Mouse (Mus musculus): ENCODE measurements around the gene Cemip2.
A peak's percentile ranks its signal among the peaks of the same experiment; 100 is the strongest.

Cemip2 gene

GRCm38 (mm10) chr19:21778147-21778917 is at the start of gene Cemip2:
Gene Cemip2 (plus strand): TSS chr19:21778342.
- DNase-seq (ENCODE audit: low spot score in 2 of 2), result peak; percentile 93 to 96

DNA sequence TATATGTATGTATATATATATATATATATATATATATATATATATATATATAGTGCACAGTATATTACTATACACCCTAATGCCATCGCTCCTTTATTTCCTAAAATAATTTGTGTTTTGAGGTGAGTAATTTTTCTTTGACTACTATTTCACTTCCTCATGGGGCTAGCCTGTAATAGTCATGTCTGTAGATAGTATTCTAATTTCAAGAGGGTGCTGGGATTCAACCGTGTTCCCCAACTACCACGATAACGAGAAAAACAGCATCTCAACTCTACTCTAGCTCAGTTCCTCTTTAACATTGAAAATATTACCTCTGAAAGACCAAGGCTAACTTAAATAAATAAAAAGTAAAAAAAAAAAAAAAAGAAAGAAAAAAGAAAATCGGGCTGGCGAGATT is 49.8 kb upstream of the Cemip2 start:
- no peak for DNase-seq (ENCODE audit: low spot score in 2 of 2)

DNA sequence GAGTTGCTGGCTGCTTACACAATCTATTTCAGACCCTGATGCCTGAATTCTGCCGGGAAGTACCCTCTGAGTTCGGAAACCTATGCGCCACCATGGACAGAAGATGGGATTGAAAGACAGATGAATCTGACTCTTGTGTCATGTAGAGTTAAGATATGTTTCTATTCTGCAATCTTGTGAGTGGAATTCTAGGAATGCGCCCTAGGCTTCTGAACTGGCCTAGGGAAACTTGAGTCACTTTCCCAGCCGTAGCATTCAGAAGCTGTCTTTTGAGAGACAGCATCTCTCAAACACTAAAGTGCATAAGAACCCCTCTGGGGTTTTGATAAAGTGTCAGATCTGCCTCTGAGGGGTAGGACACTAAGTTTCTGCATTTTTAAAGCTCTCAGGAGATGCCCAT is 46.3 kb upstream of the Cemip2 start:
- DNase-seq (ENCODE audit: low spot score in 2 of 2), result no peak

DNA sequence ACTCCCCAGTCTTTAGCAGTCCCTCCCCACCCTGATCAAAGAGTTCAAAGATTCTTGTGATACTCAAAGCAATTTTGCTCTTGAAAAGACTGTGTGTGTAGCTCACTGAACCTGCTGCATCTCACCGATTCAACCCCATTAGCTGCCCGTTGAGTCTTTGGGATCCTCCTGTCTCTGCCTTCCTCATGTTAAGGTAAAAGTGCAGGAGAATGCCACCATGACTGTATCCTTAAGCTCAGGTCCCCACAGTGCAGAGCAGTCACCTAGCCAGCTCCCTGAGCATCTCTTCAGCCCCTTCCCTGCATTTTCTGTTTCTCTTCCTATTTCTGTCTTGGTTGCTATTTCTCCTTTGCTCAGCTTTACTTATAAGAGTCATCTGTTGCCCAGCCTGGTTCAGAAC is 45.0 kb upstream of the Cemip2 start:
- no peak for DNase-seq (ENCODE audit: low spot score in 2 of 2)

GRCm38 (mm10) chr19:21734112-21734511 is 44.0 kb upstream of the Cemip2 start:
- no peak for DNase-seq (ENCODE audit: low spot score in 2 of 2)

DNA sequence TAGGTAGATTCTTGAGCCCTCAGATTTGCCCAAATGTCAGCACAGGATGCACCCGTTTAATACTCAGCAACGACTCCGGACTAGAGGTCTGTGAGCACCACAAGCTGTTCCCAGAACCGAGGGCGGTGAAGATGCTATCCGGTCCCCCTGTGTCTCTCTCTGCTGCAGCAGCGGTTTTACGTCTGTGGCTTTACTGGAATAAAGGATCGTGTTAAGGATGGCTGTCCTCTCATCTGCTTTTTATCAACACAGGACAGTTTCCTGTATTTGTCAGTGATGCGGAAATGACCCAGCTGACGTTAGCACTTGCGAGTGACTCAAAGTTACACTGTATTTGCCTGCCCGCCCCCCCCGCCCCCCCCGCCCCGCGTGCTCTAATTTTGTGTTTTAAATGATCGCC is 40.7 kb upstream of the Cemip2 start:
- no peak for DNase-seq (ENCODE audit: low spot score in 2 of 2)

GRCm38 (mm10) chr19:21737881-21738590 is 40.1 kb upstream of the Cemip2 start:
- DNase-seq (ENCODE audit: low spot score in 2 of 2), result no peak

DNA sequence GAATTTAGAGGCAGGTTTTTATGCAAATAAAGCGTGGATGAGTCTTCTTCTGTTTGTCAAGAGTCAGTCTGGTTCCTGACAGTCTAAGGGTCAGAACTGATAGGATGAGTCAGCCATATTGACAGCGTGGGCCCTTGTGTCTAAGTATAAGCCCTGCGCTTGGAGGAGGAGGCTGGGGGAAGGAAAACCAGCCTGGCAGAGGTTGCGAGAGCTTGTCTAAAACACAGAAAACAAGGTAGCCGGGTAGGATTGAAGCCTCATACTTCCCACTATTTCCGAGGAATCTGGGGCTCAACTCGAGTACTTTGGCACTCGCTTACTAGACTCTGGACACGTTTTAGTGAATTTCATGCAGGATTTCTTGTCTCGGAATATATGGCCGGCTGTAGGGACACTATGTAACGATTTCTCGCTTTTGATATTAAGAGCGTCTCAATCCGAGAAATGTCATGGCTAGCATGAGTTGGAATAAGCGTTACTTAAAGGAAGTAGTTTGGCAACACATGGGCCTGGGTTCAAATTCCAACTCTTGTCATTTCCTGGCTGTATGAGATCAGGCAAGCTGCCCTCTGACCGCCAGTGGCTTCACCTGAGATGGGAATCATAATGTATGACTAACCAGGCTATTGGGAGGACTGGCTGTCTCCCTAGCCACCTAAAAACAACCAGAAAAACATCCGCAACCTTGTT is 39.4 kb upstream of the Cemip2 start:
- DNase-seq (ENCODE audit: low spot score in 2 of 2), result no peak

DNA sequence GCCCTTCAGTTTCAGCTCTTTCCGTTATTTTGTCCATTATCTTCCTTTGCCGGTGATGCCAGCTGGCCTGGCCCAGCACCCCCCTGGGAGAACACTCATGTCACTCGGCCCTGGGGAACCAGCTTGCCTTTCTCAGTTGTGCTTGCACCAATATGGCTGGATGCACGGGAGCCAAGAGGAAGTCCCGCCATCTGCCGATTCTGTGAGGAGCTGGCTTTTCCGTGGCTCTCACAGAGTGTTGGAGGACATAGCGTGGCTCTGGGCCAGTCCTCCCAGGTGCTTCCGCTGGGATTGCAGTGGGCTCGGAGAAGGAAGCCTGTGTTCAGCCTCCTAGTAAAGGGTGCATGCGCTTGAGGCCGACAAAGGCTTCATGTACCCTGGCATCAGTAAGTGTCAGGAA is 36.0 kb upstream of the Cemip2 start:
- no peak for DNase-seq (ENCODE audit: low spot score in 2 of 2)

DNA sequence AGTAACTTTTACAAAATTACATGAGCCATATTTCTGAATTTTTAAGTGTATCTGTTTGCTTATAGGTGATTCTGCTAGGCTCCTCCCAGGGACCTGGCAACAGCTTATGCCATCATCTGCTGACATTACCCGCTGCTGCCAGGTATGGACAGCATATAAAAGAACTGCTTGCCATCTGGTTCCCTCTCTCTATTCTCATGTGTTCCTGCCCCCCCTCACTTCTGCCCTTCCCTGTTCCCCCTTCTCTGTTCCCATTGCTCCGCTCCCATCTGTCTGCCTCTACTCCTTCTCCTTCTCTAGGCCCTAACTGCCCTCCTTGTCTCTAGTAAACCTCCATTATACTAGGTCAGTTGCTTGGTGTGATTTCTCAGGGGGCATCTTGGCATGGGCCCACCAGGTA is 32.6 kb upstream of the Cemip2 start:
- DNase-seq (ENCODE audit: low spot score in 2 of 2), result no peak

DNA sequence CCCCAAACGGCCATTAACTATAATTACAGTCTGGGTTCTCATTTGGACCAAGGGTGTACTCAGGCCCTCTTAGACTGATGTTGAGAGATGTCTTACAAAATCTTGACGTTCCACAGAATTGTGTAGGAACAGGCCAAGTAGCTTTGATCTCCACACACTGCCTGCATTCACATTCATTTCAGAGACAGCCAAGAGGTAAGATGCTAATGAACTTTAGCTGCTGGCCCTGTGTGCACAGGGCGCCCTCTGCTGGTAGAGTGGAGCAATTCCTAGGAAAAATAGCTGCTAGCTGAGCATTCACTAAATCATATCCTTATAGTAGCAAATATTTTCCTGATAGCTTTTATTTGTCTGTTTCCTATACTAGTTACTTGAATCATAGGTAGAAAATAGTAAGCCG is 30.8 kb upstream of the Cemip2 start:
- DNase-seq (ENCODE audit: low spot score in 2 of 2), result peak; percentile 30 to 33

DNA sequence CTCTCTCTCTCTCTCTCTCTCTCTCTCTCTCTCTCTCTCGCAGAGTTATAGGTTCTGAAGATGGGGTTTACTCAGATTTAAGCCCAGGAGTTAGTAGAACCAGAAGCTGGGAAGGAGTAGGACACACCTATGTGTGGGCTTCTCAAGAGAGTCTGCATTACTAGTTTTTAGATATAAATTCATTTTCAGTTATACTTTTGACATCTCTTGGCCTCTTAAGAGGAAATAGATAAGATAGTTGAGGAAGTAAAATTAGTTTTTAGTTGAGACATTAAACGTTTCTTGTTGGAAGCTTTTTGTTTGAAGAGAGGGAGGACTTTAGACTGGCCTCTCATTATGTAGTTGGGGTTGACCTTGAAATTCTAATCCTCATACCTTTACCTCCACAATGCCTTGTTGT is 28.0 kb upstream of the Cemip2 start:
- DNase-seq (ENCODE audit: low spot score in 2 of 2), result no peak

DNA sequence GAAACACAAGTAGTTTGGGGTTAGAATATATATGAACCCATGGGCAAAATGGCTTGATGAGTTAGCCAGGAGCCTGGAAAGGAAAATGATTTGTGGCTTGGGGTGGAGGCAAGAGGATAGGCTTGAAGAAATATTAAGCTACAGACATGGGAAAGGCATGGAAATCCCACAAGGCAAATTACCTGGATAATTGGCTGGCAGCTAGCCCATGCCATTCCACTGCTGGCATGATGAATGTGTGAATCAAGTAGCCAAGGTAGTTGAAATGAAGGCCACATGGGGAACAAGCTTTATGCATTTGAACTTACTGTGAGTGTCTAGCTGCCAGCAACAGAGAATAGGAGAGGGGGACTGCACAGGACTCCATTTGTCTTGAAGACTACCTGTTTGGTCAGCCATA is 16.5 kb upstream of the Cemip2 start:
- no peak for DNase-seq (ENCODE audit: low spot score in 2 of 2)

GRCm38 (mm10) chr19:21764013-21764412 is 14.1 kb upstream of the Cemip2 start:
- no peak for DNase-seq (ENCODE audit: low spot score in 2 of 2)

DNA sequence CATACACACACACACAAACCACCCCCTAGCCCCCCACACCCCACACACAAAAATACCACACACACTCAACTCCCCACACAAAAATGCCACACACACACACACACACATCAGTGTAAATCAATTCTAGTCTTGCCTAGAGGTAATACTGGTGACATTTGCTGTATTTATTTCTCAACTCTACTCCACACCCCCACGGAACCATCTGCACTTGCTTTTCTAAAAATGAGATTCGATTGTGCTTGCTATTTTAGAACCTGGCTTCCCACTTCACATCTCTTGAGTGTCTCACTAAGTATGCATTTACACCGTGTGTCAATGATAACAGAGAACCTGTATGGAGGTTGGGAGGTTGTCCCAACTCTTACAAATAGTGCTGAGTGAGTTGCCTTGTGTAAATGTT is 13.4 kb upstream of the Cemip2 start:
- DNase-seq (ENCODE audit: low spot score in 2 of 2), result no peak

GRCm38 (mm10) chr19:21767500-21768045 is 10.6 kb upstream of the Cemip2 start:
- DNase-seq (ENCODE audit: low spot score in 2 of 2), result no peak

DNA sequence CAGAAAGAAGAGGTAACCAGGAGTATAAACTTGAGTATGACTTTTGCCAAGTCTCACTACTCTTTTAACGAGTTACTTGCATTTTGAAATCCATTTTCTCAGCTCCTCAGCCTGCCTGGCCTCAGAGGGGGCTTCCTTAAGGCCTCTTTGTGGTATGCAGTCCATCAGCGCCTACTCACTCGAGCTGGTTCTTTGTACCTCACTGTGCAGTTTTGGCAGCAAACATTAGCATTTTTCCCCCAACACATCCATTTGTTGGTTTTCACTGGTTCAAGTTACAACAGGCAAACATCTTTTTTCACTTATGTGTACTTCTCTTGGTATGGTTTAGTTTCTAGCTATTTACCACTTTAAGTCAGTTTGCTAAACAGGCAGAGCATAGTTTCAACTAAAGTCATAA is 8.3 kb upstream of the Cemip2 start:
- no peak for DNase-seq (ENCODE audit: low spot score in 2 of 2)

- DNase-seq (ENCODE audit: low spot score in 2 of 2), result no peak
Measured at GRCm38 (mm10) chr19:21771586-21771985, 6.6 kb upstream of the Cemip2 start.

- no peak for DNase-seq (ENCODE audit: low spot score in 2 of 2)
Measured at GRCm38 (mm10) chr19:21773621-21774020, 4.5 kb upstream of the Cemip2 start.

- DNase-seq (ENCODE audit: low spot score in 2 of 2), result no peak
Measured at GRCm38 (mm10) chr19:21775629-21776028, 2.5 kb upstream of the Cemip2 start.

DNA sequence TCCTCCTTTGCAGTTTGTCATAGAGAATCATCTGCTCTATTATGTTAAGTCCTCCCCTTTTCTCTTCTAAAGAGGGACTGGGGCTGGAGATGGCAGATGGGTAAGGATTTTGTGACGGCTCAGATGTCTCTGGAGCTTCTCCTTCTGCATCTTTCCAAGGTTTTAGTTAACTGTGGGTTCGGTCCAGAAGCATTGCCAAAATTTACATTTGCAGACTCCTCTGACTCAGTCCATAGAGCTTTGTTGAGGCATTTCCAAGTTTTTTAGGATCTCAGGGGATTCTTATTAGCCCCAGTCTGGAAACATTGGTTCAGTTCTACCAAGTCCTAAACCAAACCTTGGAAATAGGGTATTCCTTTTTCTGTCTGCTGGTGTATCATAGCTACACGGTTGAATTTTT is 1.5 kb upstream of the Cemip2 start:
- no peak for DNase-seq (ENCODE audit: low spot score in 2 of 2)

DNA sequence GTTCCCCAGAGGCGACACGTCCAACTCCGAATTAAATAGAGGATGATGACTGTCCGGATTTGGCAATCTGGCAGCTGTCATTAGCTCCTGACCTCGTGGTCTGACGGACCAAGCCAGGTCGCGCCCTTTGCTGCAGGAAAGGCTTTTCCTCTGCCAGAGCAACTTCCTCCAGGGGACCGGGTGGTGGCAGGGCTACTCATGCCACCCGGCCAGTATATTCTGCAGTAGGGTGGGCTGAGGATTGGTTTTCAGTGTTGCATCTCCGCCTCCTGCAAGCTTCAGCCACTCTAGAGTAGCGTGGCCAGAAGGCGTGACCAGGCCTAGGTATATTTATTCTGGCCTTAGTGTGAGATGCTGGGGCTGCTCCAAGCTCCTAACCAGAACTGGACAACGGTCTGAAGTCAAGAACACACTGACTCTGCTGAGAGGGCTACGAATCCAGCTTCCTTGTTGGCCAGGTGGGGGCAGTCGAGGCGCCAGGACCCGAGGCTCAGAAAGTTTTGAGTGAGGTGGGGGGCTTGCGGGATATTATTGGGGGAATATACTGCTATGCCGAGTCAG is 891 bp upstream of the Cemip2 start:
- DNase-seq (ENCODE audit: low spot score in 2 of 2), result no peak

Measured in urinary bladder, adult 18-20 months (tissue).